Mouse (Mus musculus) megakaryocyte, embryonic 14.5 days (primary cell): ENCODE results near the gene Scarf1.

ENCODE experiments used
- FLI1 ChIP-seq: IDR thresholded peaks from 2 replicates; pipeline ENCODE4 v1.6.1; 2012; ENCODE audit warnings: low read length, inconsistent platforms, mixed read lengths
- GATA1 ChIP-seq: IDR thresholded peaks from 3 replicates; pipeline ENCODE4 v1.6.1; 2012; ENCODE audit warnings: mixed read lengths, low read length, inconsistent platforms, borderline replicate concordance

- TF ChIP-seq GATA1 (no peak), FLI1 (no peak)
Measured at GRCm38 (mm10) chr11:75469261-75469660, 44.1 kb upstream of the Scarf1 start.
